Comparison of ENCODE assay signal across 23 mouse cellular contexts in genomic region chr4:131457551-131457950, GRCm38 (mm10).
DNase-seq lines count a peak whose midpoint lies in the region; ATAC-seq and TF ChIP-seq lines count a peak whose summit lies in the region.
"Had no signal": no experiment of that assay in that cellular context is flagged by ENCODE, and none has a peak within 500 bp of the region (broad histone marks: within the 10 kb centered on the region; RNA-seq: fewer than 3 reads in every experiment).

No protein-coding gene starts in this region.

- H3K9ac ChIP-seq in forebrain, postnatal 0 days = no peak overlapping the region
- H3K9ac ChIP-seq in intestine, embryonic 14.5 days (ENCODE audit: low read length) = no peak overlapping the region
- H3K9ac ChIP-seq in intestine, embryonic 16.5 days (ENCODE audit: low read depth, low read length) = no peak overlapping the region
- H3K9ac ChIP-seq in neural tube, embryonic 11.5 days (ENCODE audit: low read length) = no peak overlapping the region
- H3K9ac ChIP-seq in neural tube, embryonic 14.5 days (replicated peaks; ENCODE audit: low read depth, low read length) = no peak overlapping the region; the same call in 1 of the 2 replicates
- H3K9ac ChIP-seq: embryonic facial prominence, embryonic 12.5 days; intestine, embryonic 15.5 days; limb, embryonic 15.5 days; liver, postnatal 0 days had no signal

- TF ChIP-seq CTCF in forebrain, postnatal 0 days (IDR thresholded peaks at IDR 0.05; ENCODE audit: low read depth) = no peak

- peak; percentile 25 for DNase-seq in forebrain, embryonic 10.5 days (ENCODE audit: extremely low spot score, low spot score)
- DNase-seq in forebrain, postnatal 0 days = no peak
- no peak for DNase-seq in intestine, embryonic 14.5 days (ENCODE audit: low spot score)
- DNase-seq in neural tube, embryonic 11.5 days (ENCODE audit: low spot score) = peak; percentile 57
- no peak for DNase-seq in neural tube, embryonic 10.5 days (ENCODE audit: extremely low spot score, low spot score)
- DNase-seq in urinary bladder, postnatal 25 days (ENCODE audit: low spot score) = no peak
- DNase-seq: adrenal gland, postnatal 36 days; cerebellum, adult 18-20 months; cerebellum, postnatal 25 days; gastrocnemius, postnatal 25 days; heart, adult 2 months; heart, postnatal 36 days; liver, postnatal 0 days; lung, postnatal 10 days; right cerebral cortex, postnatal 4 days; thymus, postnatal 14 days had no signal

- H3K9me3 ChIP-seq in forebrain, embryonic 10.5 days = no peaks in the 10 kb centered on the region
- no peaks in the 10 kb centered on the region for H3K9me3 ChIP-seq in forebrain, postnatal 0 days (ENCODE audit: low read length)
- H3K9me3 ChIP-seq in intestine, embryonic 14.5 days (ENCODE audit: control insufficient read depth, low read length) = no peaks in the 10 kb centered on the region
- H3K9me3 ChIP-seq in intestine, embryonic 16.5 days (ENCODE audit: control insufficient read depth, low read length) = no peaks in the 10 kb centered on the region
- no peaks in the 10 kb centered on the region for H3K9me3 ChIP-seq in neural tube, embryonic 11.5 days (ENCODE audit: control insufficient read depth, low read length)
- no peaks in the 10 kb centered on the region for H3K9me3 ChIP-seq in neural tube, embryonic 14.5 days (ENCODE audit: control insufficient read depth, low read length)
- H3K9me3 ChIP-seq: embryonic facial prominence, embryonic 12.5 days; G1E; intestine, embryonic 15.5 days; limb, embryonic 15.5 days had no signal

- peaks cover 61% of the 10 kb centered on the region for H3K4me1 ChIP-seq in forebrain, embryonic 10.5 days
- no peaks in the 10 kb centered on the region for H3K4me1 ChIP-seq in forebrain, postnatal 0 days (ENCODE audit: insufficient read depth)
- peaks cover 11% of the 10 kb centered on the region; the same call in 1 of the 2 replicates for H3K4me1 ChIP-seq in intestine, embryonic 14.5 days (replicated peaks; ENCODE audit: control insufficient read depth, insufficient read depth, low read length)
- H3K4me1 ChIP-seq in intestine, embryonic 16.5 days (ENCODE audit: control insufficient read depth, insufficient read depth, low read length) = peaks cover 6% of the 10 kb centered on the region; the same call in 1 of the 2 replicates
- peaks cover 5% of the 10 kb centered on the region; the same call in 1 of the 2 replicates for H3K4me1 ChIP-seq in neural tube, embryonic 11.5 days (ENCODE audit: control insufficient read depth, insufficient read depth, low read length)
- H3K4me1 ChIP-seq in neural tube, embryonic 14.5 days (ENCODE audit: control insufficient read depth, insufficient read depth, low read length) = peaks cover 15% of the 10 kb centered on the region
- H3K4me1 ChIP-seq: limb, embryonic 15.5 days had no signal

- peak overlapping the region; percentile 81 for H3K27ac ChIP-seq in forebrain, embryonic 10.5 days
- no peak overlapping the region for H3K27ac ChIP-seq in forebrain, postnatal 0 days (ENCODE audit: low read depth, low read length)
- H3K27ac ChIP-seq in intestine, embryonic 14.5 days (ENCODE audit: low read depth) = peak overlapping the region; percentile 14; the same call in 1 of the 2 replicates
- no peak overlapping the region for H3K27ac ChIP-seq in intestine, embryonic 16.5 days (ENCODE audit: low read length)
- H3K27ac ChIP-seq in neural tube, embryonic 11.5 days (ENCODE audit: low read depth, low read length) = 0 out of 2 replicates have a peak overlapping the region, but pooled peaks have one; percentile 8
- H3K27ac ChIP-seq in neural tube, embryonic 14.5 days (ENCODE audit: low read depth, low read length) = 0 out of 2 replicates have a peak overlapping the region, but pooled peaks have one; percentile 16
- H3K27ac ChIP-seq: embryonic facial prominence, embryonic 12.5 days; heart, adult 2 months; intestine, embryonic 15.5 days; limb, embryonic 15.5 days had no signal

- H3K36me3 ChIP-seq in forebrain, embryonic 10.5 days (replicated peaks) = no peaks in the 10 kb centered on the region
- no peaks in the 10 kb centered on the region for H3K36me3 ChIP-seq in forebrain, postnatal 0 days (ENCODE audit: insufficient read depth)
- no peaks in the 10 kb centered on the region for H3K36me3 ChIP-seq in intestine, embryonic 14.5 days (ENCODE audit: control insufficient read depth, insufficient read depth, low read length)
- H3K36me3 ChIP-seq in intestine, embryonic 16.5 days (ENCODE audit: control insufficient read depth, insufficient read depth, low read length) = no peaks in the 10 kb centered on the region
- H3K36me3 ChIP-seq in neural tube, embryonic 11.5 days (ENCODE audit: control insufficient read depth, insufficient read depth, low read length) = no peaks in the 10 kb centered on the region
- H3K36me3 ChIP-seq in neural tube, embryonic 14.5 days (ENCODE audit: control insufficient read depth, insufficient read depth, low read length) = no peaks in the 10 kb centered on the region
- H3K36me3 ChIP-seq: embryonic facial prominence, embryonic 12.5 days; G1E; intestine, embryonic 15.5 days; limb, embryonic 15.5 days had no signal

- no peak overlapping the region for H3K4me2 ChIP-seq in forebrain, postnatal 0 days (ENCODE audit: low read depth)
- no peak overlapping the region for H3K4me2 ChIP-seq in intestine, embryonic 14.5 days (ENCODE audit: low read length)
- H3K4me2 ChIP-seq in intestine, embryonic 16.5 days (ENCODE audit: low read depth, low read length) = no peak overlapping the region
- H3K4me2 ChIP-seq in neural tube, embryonic 11.5 days (ENCODE audit: low read depth) = no peak overlapping the region
- no peak overlapping the region for H3K4me2 ChIP-seq in neural tube, embryonic 14.5 days (ENCODE audit: low read depth, low read length)
- H3K4me2 ChIP-seq: embryonic facial prominence, embryonic 12.5 days; intestine, embryonic 15.5 days; limb, embryonic 15.5 days had no signal

- H3K4me3 ChIP-seq in forebrain, embryonic 10.5 days = no peak overlapping the region
- no peak overlapping the region for H3K4me3 ChIP-seq in forebrain, postnatal 0 days (ENCODE audit: low read depth, low read length)
- H3K4me3 ChIP-seq in intestine, embryonic 14.5 days (ENCODE audit: low read depth, low read length) = no peak overlapping the region
- H3K4me3 ChIP-seq in intestine, embryonic 16.5 days (ENCODE audit: low read length) = no peak overlapping the region
- H3K4me3 ChIP-seq in neural tube, embryonic 11.5 days (ENCODE audit: low read depth, low read length) = no peak overlapping the region
- no peak overlapping the region for H3K4me3 ChIP-seq in neural tube, embryonic 14.5 days (ENCODE audit: low read depth, low read length)
- H3K4me3 ChIP-seq: embryonic facial prominence, embryonic 12.5 days; heart, adult 2 months; intestine, embryonic 15.5 days; limb, embryonic 15.5 days; myocyte had no signal

- no peaks in the 10 kb centered on the region for H3K27me3 ChIP-seq in forebrain, embryonic 10.5 days (ENCODE audit: poor library complexity, severe bottlenecking)
- no peaks in the 10 kb centered on the region for H3K27me3 ChIP-seq in forebrain, postnatal 0 days (ENCODE audit: insufficient read depth, low read length)
- H3K27me3 ChIP-seq in intestine, embryonic 14.5 days (replicated peaks; ENCODE audit: control insufficient read depth, insufficient read depth, low read length) = no peaks in the 10 kb centered on the region
- H3K27me3 ChIP-seq in intestine, embryonic 16.5 days (replicated peaks; ENCODE audit: control insufficient read depth, insufficient read depth, low read length) = no peaks in the 10 kb centered on the region
- H3K27me3 ChIP-seq in neural tube, embryonic 11.5 days (ENCODE audit: control insufficient read depth, insufficient read depth, low read length) = no peaks in the 10 kb centered on the region
- no peaks in the 10 kb centered on the region for H3K27me3 ChIP-seq in neural tube, embryonic 14.5 days (ENCODE audit: control insufficient read depth, insufficient read depth, low read length)
- H3K27me3 ChIP-seq: embryonic facial prominence, embryonic 12.5 days; intestine, embryonic 15.5 days; limb, embryonic 15.5 days had no signal

- ATAC-seq in forebrain, postnatal 0 days = no peak
- ATAC-seq in intestine, embryonic 14.5 days (replicated peaks; ENCODE audit: low FRiP score, low TSS enrichment, low read depth) = no peak
- no peak for ATAC-seq in intestine, embryonic 16.5 days
- no peak for ATAC-seq in neural tube, embryonic 11.5 days (ENCODE audit: insufficient read depth, low FRiP score, low TSS enrichment)
- 0 out of 2 replicates have a peak, but pooled peaks have one; percentile 28 for ATAC-seq in neural tube, embryonic 14.5 days (ENCODE audit: low read depth)
- ATAC-seq: intestine, embryonic 15.5 days; liver, postnatal 0 days had no signal

- WGBS in forebrain, embryonic 10.5 days = 45% methylated on average over 7 of the region's 7 CpGs
- WGBS in forebrain, postnatal 0 days = 22% methylated on average over 7 of the region's 7 CpGs
- 14% methylated on average over 7 of the region's 7 CpGs for WGBS in intestine, embryonic 14.5 days
- 12% methylated on average over 7 of the region's 7 CpGs for WGBS in intestine, embryonic 16.5 days
- 24% methylated on average over 7 of the region's 7 CpGs for WGBS in neural tube, embryonic 11.5 days
- 13% methylated on average over 7 of the region's 7 CpGs for WGBS in neural tube, embryonic 14.5 days

Comparison
In these comparisons a context has a peak if more than half of its experiments do, and no peak if none do; other contexts are left out.
1. DNase-seq: peak in forebrain, embryonic 10.5 days (single experiment) and neural tube, embryonic 11.5 days (single experiment); none in forebrain, postnatal 0 days (single experiment), intestine, embryonic 14.5 days (single experiment), neural tube, embryonic 10.5 days (single experiment) and urinary bladder, postnatal 25 days (single experiment).
2. H3K27ac ChIP-seq: peak in forebrain, embryonic 10.5 days (single experiment), intestine, embryonic 14.5 days (single experiment), neural tube, embryonic 11.5 days (single experiment) and neural tube, embryonic 14.5 days (single experiment); none in forebrain, postnatal 0 days (single experiment) and intestine, embryonic 16.5 days (single experiment).